Mouse (Mus musculus) ovary, postnatal 36 days (tissue): ENCODE data around the gene Gm27021.

Experiments
- DNase-seq: peaks from one replicate; pipeline ENCODE4 v3.0.0; 2022; ENCODE audit warnings: low spot score, mixed read lengths

Gene Gm27021

DNA sequence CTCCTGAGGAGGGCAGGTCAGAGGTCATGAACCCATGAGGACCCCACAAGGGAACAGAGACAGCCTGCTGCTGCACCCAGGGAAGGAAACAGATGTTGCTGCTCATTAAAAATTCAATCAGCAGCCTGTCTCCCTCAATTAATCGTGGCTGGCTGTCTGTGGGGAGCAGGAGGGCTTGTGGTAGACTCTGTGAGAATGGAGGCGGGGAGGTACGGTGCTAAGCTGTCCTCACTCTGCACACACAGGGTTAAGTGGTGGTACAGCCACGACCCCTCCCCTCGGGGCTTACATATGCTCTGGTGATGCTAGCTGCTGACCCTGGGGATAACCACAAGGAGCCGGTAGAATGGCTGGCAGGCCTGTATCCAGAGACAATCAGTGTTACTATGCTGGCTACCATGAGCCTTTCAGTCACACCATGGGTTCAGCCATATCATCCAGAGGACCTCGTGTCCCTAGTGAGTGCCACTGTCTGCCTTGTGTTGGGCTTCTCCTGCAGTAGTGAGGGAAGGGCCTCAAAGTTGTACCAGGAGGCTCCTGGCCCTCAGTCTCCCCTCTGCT lies 102.6 kb downstream of the Gm27021 start:
- no peak for DNase-seq

GRCm38 (mm10) chr8:120563851-120564837 lies 103.7 kb downstream of the Gm27021 start:
- peak; percentile 76 for DNase-seq

GRCm38 (mm10) chr8:120563348-120563724 lies 104.5 kb downstream of the Gm27021 start:
- DNase-seq, result no peak

DNA sequence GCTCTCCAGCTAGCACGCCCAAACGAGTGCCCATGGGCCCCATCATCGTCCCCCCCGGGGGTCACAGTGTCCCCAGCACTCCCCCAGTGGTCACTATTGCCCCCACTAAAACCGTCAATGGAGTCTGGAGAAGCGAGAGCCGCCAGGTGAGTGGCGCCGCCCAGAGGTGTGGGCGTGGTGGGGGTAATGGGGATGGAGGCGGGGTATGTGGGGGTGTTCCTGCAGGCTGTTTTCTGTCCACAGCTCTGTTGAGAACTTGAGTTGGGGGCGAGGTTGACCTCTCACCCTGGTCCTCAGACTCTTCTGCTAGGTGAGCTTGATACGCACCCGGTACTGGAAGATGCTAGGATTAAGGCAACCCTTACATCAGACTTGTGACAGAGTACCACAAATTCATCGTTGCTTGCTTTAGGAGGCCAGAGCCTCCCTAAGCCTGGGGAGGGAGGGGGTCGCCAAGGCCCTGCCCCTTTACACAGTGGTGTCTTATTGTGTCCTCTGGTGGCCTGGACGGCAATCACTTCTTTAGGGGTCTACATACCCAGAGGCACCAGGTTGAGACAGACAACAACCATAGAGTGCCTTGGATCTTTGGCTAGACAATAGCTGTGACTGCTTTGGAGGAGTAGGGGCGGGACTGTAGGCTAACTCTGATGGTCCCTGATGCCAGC lies 105.1 kb downstream of the Gm27021 start:
- no peak for DNase-seq

DNA sequence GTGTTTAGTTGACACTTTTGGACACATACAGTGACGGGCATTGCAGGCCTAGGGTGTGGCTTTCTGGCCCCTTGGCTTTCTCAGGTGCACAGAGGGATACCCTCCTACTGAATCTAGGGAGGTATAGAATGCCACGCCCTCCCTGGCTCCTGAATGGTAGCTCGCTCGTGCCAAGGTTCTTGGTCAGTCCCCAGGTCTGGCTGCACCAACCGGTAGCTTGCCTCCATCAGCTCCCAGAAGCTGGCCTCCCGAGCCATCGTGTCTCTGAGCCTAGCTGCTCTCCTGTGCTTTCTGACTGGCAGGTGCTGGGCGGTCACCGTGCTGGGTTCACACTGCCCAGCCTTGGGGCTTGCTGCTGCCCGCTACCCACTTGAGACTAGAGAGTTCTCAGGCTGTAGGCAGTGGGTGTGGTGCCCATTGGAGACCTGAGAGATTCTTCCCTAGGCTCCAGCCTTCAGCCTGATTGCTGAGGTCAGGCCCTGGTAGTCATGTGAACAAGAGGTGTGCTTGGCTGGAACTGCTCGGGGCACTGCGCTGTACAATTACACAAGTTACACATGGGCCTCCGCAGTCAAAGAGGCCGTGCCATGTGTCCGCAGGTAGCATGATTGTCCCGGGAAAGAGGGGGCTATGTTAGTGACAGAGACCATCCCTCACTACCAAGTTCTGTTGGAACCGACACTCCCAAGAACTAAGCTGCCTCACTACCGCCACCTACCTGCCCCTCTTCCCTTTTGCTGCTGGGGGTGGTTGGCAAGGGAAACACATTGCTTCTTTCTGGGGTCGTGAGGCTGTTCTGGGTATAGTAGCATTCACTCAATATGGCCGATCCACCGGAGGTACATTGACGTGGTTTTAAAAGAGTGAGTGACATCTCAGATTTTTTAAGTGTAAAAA lies 106.1 kb downstream of the Gm27021 start:
- no peak for DNase-seq

DNA sequence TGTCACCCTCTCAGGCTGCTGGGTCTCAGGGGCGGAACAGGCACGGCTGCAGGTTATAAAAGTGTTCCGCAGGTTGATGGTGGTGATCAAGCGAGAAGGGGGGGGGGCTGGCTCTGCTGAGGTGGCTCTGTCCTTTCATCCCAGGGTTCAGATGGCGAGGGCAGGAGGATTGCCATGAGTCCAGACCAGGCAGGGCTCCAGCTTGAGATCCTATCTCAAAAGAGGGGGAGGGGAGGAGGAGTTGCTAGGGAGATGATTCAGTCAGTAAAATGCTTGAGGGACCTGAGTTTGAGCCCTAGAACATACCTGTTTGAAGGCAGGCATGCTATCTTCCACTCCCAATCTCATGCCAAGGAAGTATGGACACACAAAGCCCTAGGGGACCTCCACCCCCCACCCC lies 107.3 kb downstream of the Gm27021 start:
- no peak for DNase-seq

- no peak for DNase-seq
Observed at GRCm38 (mm10) chr8:120559654-120560053, 108.2 kb downstream of the Gm27021 start.
